Mouse (Mus musculus) heart, postnatal 0 days (tissue): ENCODE results near the gene Prkd3. TPM values are rescaled to one million over a fixed set of nuclear protein-coding genes. Genes with fewer than 3 reads are reported as not detected.

Source experiments
- ATAC-seq: fragments of 200-750 bp; cut with Nextera tagmentation; 2 replicates; pipeline ENCODE4 v1.8.0; 2017; ENCODE audit warnings: low read depth, moderate number of reproducible peaks, moderate library complexity; ENCODE audit not compliant: insufficient read depth
- DNase-seq: peaks from one replicate; pipeline ENCODE4 v3.0.0-alpha.2; 2016; ENCODE audit warnings: low spot score
- H3K27ac ChIP-seq: fragments of 300-500 bp; sonication (generic); 2 replicates; pipeline ENCODE4 v1.5.1; 2014; ENCODE audit warnings: low read depth, mild to moderate bottlenecking
- H3K27me3 ChIP-seq: fragments of 300-500 bp; sonication (generic); 2 replicates; pipeline ENCODE4 v1.6.1; 2014; ENCODE audit warnings: low read length, mixed read lengths; ENCODE audit not compliant: control insufficient read depth, insufficient read depth
- H3K36me3 ChIP-seq: fragments of 300-500 bp; sonication (generic); replicated peaks from 2 replicates; pipeline ENCODE4 v1.6.1; 2014; ENCODE audit warnings: low read length, mixed read lengths; ENCODE audit not compliant: control insufficient read depth, insufficient read depth
- H3K4me1 ChIP-seq: fragments of 300-500 bp; sonication (generic); 2 replicates; pipeline ENCODE4 v1.6.1; 2014; ENCODE audit warnings: antibody characterized with exemption; ENCODE audit not compliant: control insufficient read depth, insufficient read depth
- H3K4me2 ChIP-seq: fragments of 300-500 bp; sonication (generic); 2 replicates; pipeline ENCODE4 v1.6.1; 2014; ENCODE audit warnings: low read depth, mild to moderate bottlenecking, low read length, moderate library complexity
- H3K4me3 ChIP-seq: fragments of 300-500 bp; sonication (generic); 2 replicates; pipeline ENCODE4 v1.5.1; 2014; ENCODE audit warnings: low read depth, low read length
- H3K9ac ChIP-seq: fragments of 300-500 bp; sonication (generic); replicated peaks from 2 replicates; pipeline ENCODE4 v1.6.1; 2014; ENCODE audit warnings: low read depth, low read length, mixed read lengths
- H3K9me3 ChIP-seq: fragments of 300-500 bp; sonication (generic); replicated peaks from 2 replicates; pipeline ENCODE4 v1.6.1; 2016; ENCODE audit warnings: low read length; ENCODE audit not compliant: control insufficient read depth
- CTCF ChIP-seq: IDR thresholded peaks from 2 replicates; pipeline ENCODE4 v1.5.1; 2016; ENCODE audit warnings: antibody characterized with exemption, control low read depth, low read depth
- EP300 ChIP-seq: IDR thresholded peaks from 2 replicates; pipeline ENCODE4 v1.6.1; 2016; ENCODE audit warnings: antibody characterized with exemption, low read depth
- WGBS: fragments of 180-500 bp; shearing (Covaris S2); extraction: QIAGEN DNeasy Blood & Tissue Kit; methylation state at CpG from one replicate; pipeline ENCODE4 v1.1.7; 2014; 5-methylcytosine and 5-hydroxymethylcytosine counted together
- polyA plus RNA-seq: library from polyadenylated mRNA; unstranded; fragments of >200 nt; fragmentation: Nextera tagmentation; extraction: Ambion mirVana; gene quantifications from 2 replicates; pipeline ENCODE4 v1.2.1, GENCODE M21; 2015
- total RNA-seq: library from RNA; depleted of rRNA; stranded (reverse); fragments of >200 nt; gene quantifications from 2 replicates; pipeline ENCODE4 v1.2.3, GENCODE M21; 2014; ENCODE audit warnings: low replicate concordance

Prkd3 gene
- total and polyA plus RNA-seq, 2 experiments from 2014 or later: 12.4 to 39.7 TPM

DNA sequence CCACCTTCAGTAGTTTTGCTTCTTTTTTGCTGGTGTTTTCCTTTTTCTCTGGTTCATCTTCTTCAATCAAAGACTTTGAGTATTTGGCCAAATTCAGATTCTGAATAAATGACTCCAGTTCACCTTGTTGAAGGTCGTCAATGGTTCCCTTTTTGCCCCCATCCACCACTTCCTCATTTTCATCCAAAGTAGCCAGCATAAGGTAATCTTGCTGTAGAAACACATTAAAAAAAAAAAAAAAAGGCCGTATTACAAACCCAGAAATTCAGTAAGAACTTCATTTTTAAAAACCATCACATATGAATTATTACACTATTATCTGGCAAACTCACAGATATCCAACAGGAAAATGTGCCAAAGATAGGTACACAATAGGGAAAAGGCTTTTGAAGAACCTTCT lies 84.8 kb downstream of the Prkd3 start:
- H3K27ac ChIP-seq: no peak overlapping the region
- H3K9ac ChIP-seq: peak overlapping the region; percentile 80
- TF ChIP-seq EP300 (no peak), CTCF (no peak)
- 87% methylated on average over 2 of the region's 2 CpGs for WGBS
- peaks cover 48% of the 10 kb centered on the region for H3K36me3 ChIP-seq
- ATAC-seq: no peak
- H3K9me3 ChIP-seq: no peaks in the 10 kb centered on the region
- peaks cover 13% of the 10 kb centered on the region for H3K4me1 ChIP-seq
- H3K4me2 ChIP-seq: peak overlapping the region; percentile 91
- DNase-seq: no peak
- H3K27me3 ChIP-seq: no peaks in the 10 kb centered on the region
- H3K4me3 ChIP-seq: peak overlapping the region; percentile 92

DNA sequence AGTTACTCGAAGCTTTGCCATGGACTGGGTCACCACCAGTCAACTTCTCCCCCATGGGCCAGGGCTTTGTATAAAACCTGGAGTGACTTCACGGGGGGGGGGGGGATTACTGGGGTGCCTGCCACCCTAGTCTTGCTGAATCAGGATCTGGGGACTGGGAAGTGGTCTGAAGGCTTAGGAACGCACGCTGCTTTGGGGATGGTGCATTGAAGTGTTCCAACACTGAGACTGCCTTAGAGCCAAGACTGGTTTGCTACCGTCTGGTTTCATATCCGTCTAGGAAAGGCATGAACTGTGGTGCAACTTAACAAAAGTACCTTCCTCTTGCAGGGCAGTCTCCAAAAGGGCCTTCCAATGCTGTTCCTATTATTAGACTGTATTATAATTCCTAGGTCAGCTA lies 102.9 kb downstream of the Prkd3 start:
- no peak for ATAC-seq
- H3K4me1 ChIP-seq: peaks cover 9% of the 10 kb centered on the region; the same call in 1 of the 2 replicates
- TF ChIP-seq EP300 (no peak), CTCF (no peak)
- no peak overlapping the region for H3K4me2 ChIP-seq
- H3K27me3 ChIP-seq: no peaks in the 10 kb centered on the region
- no peak overlapping the region for H3K27ac ChIP-seq
- no peak for DNase-seq
- peak overlapping the region; percentile 76; the same call in 1 of the 2 replicates for H3K9ac ChIP-seq
- H3K4me3 ChIP-seq: no peak overlapping the region
- WGBS: 49% methylated on average over 6 of the region's 6 CpGs
- H3K36me3 ChIP-seq: peaks cover 37% of the 10 kb centered on the region
- no peaks in the 10 kb centered on the region for H3K9me3 ChIP-seq

DNA sequence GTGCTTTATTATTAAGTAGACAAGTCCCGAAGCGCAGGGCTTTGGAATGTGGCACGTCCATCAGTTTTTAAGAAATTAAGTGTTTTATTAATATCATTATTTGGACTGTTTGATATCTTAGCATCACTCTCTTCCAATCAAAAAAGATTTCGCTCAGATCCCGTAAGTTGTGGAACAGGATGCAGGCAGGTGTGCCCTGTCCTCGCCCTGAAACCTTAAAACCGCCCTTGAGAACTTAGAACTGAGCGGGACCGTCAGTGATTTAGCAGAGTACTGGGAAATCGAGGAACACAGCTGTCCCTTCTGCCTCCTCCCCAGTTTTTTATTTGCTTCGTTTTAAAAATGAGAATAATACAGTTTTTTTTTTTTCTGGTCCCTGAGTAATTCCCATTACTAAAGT lies 103.7 kb downstream of the Prkd3 start:
- 1% methylated on average over 11 of the region's 11 CpGs for WGBS
- H3K9ac ChIP-seq: peak overlapping the region; percentile 76

DNA sequence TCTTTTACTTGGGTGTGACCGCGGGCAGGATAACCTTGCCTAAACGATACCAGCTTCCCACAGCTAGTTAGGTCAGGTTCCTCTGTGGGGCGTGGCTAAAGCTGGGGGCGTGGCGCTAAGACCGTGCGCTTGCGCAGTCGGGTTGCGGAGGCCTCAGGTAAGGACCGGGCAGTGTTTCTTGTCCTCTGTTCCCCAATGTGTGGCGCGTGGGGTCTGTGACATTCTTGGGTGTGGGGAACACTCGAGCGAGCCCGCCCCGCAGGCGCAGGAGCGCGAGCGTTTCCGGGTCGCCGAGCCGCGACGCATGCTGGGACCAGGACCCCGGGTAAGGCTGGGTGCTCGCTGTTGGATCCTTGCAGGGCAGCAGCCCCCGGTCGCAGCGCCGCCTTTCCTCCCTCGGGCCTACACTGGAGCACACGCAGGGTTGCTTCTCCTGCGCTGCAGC lies 104.2 kb downstream of the Prkd3 start, which contains the start of gene Cebpzos:
Gene Cebpzos (plus strand): TSS at position 132 of the 445 bp plus-strand sequence.
- peak within 1 kb of the TSS; percentile 89 for H3K27ac ChIP-seq
- TF ChIP-seq CTCF (no peak), EP300 (no peak)
- peak; percentile 79 for DNase-seq
- H3K27me3 ChIP-seq: no peaks in the 10 kb centered on the region
- H3K4me1 ChIP-seq: peaks cover 9% of the 10 kb centered on the region; the same call in 1 of the 2 replicates
- H3K4me2 ChIP-seq: peak within 1 kb of the TSS; percentile 88
- H3K36me3 ChIP-seq: peaks cover 25% of the 10 kb centered on the region
- peak; percentile 92 for ATAC-seq
- peak within 1 kb of the TSS; percentile 76 for H3K9ac ChIP-seq
- H3K9me3 ChIP-seq: no peaks in the 10 kb centered on the region
- H3K4me3 ChIP-seq: peak within 1 kb of the TSS; percentile 84
- WGBS: under 1% methylated on average over 37 of the region's 37 CpGs

More for the DNA sequence above, 103.7 kb downstream of the Prkd3 start:
- no peaks in the 10 kb centered on the region for H3K9me3 ChIP-seq
- H3K4me3 ChIP-seq: peak overlapping the region; percentile 84
- DNase-seq: no peak
- peaks cover 30% of the 10 kb centered on the region for H3K36me3 ChIP-seq
- no peaks in the 10 kb centered on the region for H3K27me3 ChIP-seq
- H3K4me2 ChIP-seq: peak overlapping the region; percentile 88
- no peak; the same call in 1 of the 2 replicates for ATAC-seq
- peaks cover 9% of the 10 kb centered on the region; the same call in 1 of the 2 replicates for H3K4me1 ChIP-seq
- TF ChIP-seq EP300: no peak
- TF ChIP-seq CTCF: no peak
- H3K27ac ChIP-seq: peak overlapping the region; percentile 89

DNA sequence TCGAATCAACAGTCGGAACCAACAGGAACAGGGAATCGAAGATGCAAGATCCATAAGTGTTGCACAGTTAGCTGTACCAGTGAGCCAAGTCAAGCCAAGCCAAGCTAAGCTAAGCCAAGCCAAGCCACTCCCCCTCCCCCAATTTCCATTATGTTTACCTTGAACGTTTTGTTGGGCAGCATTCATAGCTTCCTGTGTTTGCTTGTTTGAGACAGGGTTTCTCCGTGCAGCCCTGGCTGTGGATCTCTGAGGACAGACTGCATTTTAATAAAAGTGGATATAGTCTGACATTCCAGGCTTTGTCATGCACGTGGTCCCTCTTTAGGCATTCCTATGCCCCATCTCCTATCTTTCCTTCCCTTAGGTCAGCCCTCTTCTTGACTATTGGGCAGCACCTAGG lies 104.8 kb downstream of the Prkd3 start:
- TF ChIP-seq EP300 (no peak), CTCF (no peak)
- Histone ChIP-seq H3K4me3 (peak overlapping the region; percentile 84), H3K27me3 (no peaks in the 10 kb centered on the region), H3K4me2 (peak overlapping the region; percentile 88), H3K36me3 (peaks cover 20% of the 10 kb centered on the region), H3K9ac (peak overlapping the region; percentile 76), H3K4me1 (peaks cover 9% of the 10 kb centered on the region; the same call in 1 of the 2 replicates), H3K27ac (peak overlapping the region; percentile 89), H3K9me3 (no peaks in the 10 kb centered on the region)
- no peak for DNase-seq
- 53% methylated on average over 6 of the region's 6 CpGs for WGBS
- no peak for ATAC-seq

DNA sequence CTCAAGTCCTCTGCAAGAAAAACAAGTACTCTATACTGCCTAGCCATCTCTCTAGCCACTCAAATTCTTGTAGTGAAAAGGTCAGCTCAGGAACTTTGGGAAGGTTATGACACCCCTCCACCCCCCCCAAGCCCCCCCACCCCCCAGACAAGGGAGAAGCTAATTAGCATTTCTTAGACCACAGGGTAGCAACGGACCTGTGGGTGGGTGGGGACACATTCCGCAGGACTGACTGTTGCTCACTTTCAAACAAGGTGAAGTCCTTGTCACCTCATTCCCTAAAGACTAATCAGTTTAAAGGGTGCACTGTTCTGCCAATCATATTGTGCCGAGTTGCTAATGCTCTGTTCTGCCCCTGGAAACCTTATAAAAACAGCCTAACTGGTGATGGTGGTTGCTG lies 106.7 kb downstream of the Prkd3 start:
- H3K9me3 ChIP-seq: no peaks in the 10 kb centered on the region
- H3K36me3 ChIP-seq: 0 out of 2 replicates have a peak, but pooled peaks cover 5% of the 10 kb centered on the region
- WGBS: 71% methylated on average over 3 of the region's 3 CpGs
- ATAC-seq: no peak
- DNase-seq: no peak
- H3K27me3 ChIP-seq: no peaks in the 10 kb centered on the region
- H3K9ac ChIP-seq: no peak overlapping the region
- H3K27ac ChIP-seq: no peak overlapping the region
- no peak overlapping the region for H3K4me2 ChIP-seq
- H3K4me1 ChIP-seq: peaks cover 9% of the 10 kb centered on the region; the same call in 1 of the 2 replicates
- no peak overlapping the region for H3K4me3 ChIP-seq
- TF ChIP-seq EP300 (no peak), CTCF (no peak)
